Mouse (Mus musculus): Measurements from ENCODE around the gene Smarca2.

DNA sequence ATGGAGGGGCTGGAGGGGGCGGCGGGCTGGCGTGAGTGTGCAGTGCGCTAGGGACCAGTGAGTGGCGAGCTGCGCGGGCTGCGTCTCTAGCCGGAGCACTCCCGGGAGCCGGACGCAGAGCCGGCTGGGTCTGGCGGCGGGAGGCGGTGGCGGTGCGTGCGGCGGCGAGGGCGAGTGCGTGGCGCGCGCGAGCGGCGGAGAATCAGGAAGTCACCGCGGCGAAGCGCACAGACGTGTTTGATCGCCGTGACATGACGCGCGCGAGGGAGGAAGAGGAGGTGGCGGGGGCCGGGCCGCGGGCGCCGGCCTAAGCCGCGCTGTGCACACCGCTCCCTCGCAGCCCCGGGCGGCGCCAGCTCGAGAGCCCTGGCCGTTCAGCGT lies 2.3 kb downstream of the Smarca2 start:
- no peak for TF ChIP-seq CTCF (IDR thresholded peaks at IDR 0.05; ENCODE audit: borderline replicate concordance, insufficient read depth, low read depth, low read length)
- peak; percentile 36; the same call in 1 of the 2 replicates for TF ChIP-seq POLR2A (IDR thresholded peaks at IDR 0.05; ENCODE audit: borderline replicate concordance, insufficient read depth, low read length)
